Mouse (Mus musculus) embryo, embryonic 9.5 days (tissue): ENCODE results near the gene Tmem128.

Experiments
- DNase-seq: peaks from one replicate; pipeline ENCODE4 v3.0.0-alpha.2; 2017; ENCODE audit errors: extremely low spot score

Gene Tmem128

GRCm38 (mm10) chr5:38260107-38260682 lies at the start of gene Tmem128:
Gene Tmem128, plus strand, starts transcription at chr5:38260185.
- DNase-seq = peak; percentile 62

GRCm38 (mm10) chr5:38211691-38212090 lies 48.3 kb upstream of the Tmem128 start:
- no peak for DNase-seq

- no peak for DNase-seq
Observed at GRCm38 (mm10) chr5:38213009-38213408, 47.0 kb upstream of the Tmem128 start.

- DNase-seq = no peak
Observed at GRCm38 (mm10) chr5:38219771-38220307, 40.1 kb upstream of the Tmem128 start.

- DNase-seq = peak; percentile 93
Observed at GRCm38 (mm10) chr5:38220328-38220912, 39.6 kb upstream of the Tmem128 start, which contains the start of the genes Zbtb49 and Lyar. Gene Zbtb49, minus strand, starts transcription at chr5:38220457. Gene Lyar, plus strand, starts transcription at chr5:38220470.

- peak; percentile 49 for DNase-seq
Observed at GRCm38 (mm10) chr5:38235422-38235821, 24.6 kb upstream of the Tmem128 start.

GRCm38 (mm10) chr5:38236627-38237026 lies 23.4 kb upstream of the Tmem128 start:
- no peak for DNase-seq

GRCm38 (mm10) chr5:38240727-38241472 lies 19.1 kb upstream of the Tmem128 start:
- DNase-seq = peak; percentile 51

- no peak for DNase-seq
Observed at GRCm38 (mm10) chr5:38241473-38241834, 18.5 kb upstream of the Tmem128 start.

- DNase-seq = no peak
Observed at GRCm38 (mm10) chr5:38241966-38242365, 18.0 kb upstream of the Tmem128 start.

- no peak for DNase-seq
Observed at GRCm38 (mm10) chr5:38255195-38255594, 4.8 kb upstream of the Tmem128 start.

- DNase-seq = no peak
Observed at GRCm38 (mm10) chr5:38255644-38256043, 4.3 kb upstream of the Tmem128 start.

GRCm38 (mm10) chr5:38256551-38256950 lies 3.4 kb upstream of the Tmem128 start:
- no peak for DNase-seq

- no peak for DNase-seq
Observed at GRCm38 (mm10) chr5:38258034-38258772, 1.8 kb upstream of the Tmem128 start.

GRCm38 (mm10) chr5:38258773-38259146 lies 1.2 kb upstream of the Tmem128 start:
- no peak for DNase-seq

GRCm38 (mm10) chr5:38259455-38260106 lies 404 bp upstream of the Tmem128 start:
- DNase-seq = no peak

GRCm38 (mm10) chr5:38270942-38271341 lies 11.0 kb downstream of the Tmem128 start:
- DNase-seq = no peak

GRCm38 (mm10) chr5:38273831-38274230 lies 13.8 kb downstream of the Tmem128 start:
- no peak for DNase-seq

GRCm38 (mm10) chr5:38275771-38276170 lies 15.8 kb downstream of the Tmem128 start, which contains the start of gene Otop1:
Gene Otop1, plus strand, starts transcription at chr5:38275972.
- DNase-seq = no peak

- peak; percentile 27 for DNase-seq
Observed at GRCm38 (mm10) chr5:38276451-38276850, 16.5 kb downstream of the Tmem128 start.

GRCm38 (mm10) chr5:38277098-38277866 lies 17.3 kb downstream of the Tmem128 start:
- peak; percentile 21 for DNase-seq
